Mouse (Mus musculus) Muller cell, postnatal 12 days (primary cell): ENCODE measurements at regions not wholly inside any gene's neighbourhood (a gene's known extent, or its start where the extent isn't known, plus 50 kb on each side); places are given as distances from the start of the nearest gene placed in this dataset.

Experiments used
- DNase-seq: peaks from one replicate; pipeline ENCODE4 v3.0.0-alpha.2; 2015; ENCODE audit errors: inconsistent ontology term

GRCm38 (mm10) chr11:56442381-56442780, 401.6 kb upstream of the Nmur2 start:
- peak; percentile 85 for DNase-seq

DNA sequence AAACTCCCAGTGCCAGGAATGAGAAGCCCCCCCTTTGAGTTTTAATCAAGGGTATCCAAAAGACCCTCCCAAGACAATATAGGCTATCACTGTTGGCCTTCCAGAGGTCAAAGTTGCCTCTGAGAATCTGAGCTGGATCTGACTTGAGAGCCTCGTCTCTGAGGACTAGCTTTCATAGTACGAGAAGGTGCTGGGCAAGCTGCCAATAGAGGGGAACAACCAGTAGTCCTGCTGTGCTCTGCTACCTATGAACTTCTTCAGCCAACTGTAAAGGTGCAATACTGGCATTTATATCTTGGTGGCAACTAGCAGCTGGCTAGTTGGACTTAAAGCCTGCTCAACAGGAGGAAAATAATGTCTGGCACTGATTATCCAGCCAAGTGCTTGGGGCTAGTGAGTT, 400.3 kb upstream of the Nmur2 start:
- no peak for DNase-seq

DNA sequence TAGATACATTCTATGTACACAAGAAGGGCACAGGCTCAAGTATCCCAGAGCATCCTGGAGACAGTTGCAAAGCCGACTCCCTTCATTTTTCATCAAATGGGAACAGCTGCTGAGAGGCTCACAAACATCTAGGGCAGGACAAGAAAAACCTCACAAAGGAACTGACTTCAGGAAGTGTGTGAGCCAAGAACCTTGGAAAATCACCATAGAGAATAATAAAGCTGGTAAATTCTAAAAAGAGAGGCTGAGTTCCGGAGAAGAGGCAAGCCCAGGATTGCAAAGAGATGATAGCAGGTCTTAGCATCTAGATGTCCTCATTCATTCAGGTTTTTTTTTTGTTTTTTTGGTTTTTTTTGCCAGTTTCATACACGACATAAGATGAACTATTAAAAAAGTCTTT, 390.3 kb upstream of the Nmur2 start:
- DNase-seq: no peak

- DNase-seq: peak; percentile 24
These were observed 344.0 kb upstream of the Nmur2 start for GRCm38 (mm10) chr11:56384761-56385160.

DNA sequence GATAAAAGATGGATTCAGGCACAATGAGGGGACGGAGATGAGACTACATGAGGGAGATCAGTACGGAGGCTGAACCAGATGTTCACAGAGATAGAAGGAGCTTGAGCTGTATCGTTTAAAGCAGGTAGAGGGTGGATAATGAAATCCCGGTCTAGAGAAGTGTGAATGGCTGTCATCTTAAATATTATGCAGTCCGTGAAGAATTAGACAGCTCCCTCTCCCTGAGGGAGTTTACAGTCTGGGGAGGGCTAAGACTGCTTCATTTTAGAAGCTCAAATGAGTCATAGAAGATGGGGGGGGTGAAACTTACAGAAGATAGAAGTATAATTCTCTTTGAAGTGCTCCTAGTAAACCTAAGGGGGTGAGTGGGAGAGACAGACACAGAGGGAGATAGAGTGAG, 336.7 kb upstream of the Nmur2 start:
- no peak for DNase-seq

DNA sequence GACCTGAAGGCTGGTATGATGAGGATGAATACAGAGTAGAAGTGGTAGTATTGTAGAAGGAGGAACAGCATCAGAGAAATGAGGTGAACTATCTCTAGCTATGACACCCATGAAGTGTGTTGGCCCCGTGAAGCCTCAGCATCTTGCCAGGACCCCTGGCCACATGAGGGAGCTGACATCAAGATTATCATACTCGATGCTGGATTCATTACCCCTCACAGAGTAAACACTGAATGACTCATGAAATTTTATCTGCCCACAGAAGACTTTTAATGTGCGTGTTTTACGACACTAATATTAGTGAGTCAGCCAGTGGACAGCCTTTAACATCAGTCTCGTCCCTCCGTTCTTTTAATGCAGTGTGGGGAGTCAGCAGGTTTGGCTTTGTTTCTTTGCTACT, 333.5 kb upstream of the Nmur2 start:
- peak; percentile 60 for DNase-seq

- peak; percentile 33 for DNase-seq
These were observed 332.8 kb upstream of the Nmur2 start for GRCm38 (mm10) chr11:56373624-56374023.

GRCm38 (mm10) chr11:56357690-56358089, 316.9 kb upstream of the Nmur2 start:
- no peak for DNase-seq

DNA sequence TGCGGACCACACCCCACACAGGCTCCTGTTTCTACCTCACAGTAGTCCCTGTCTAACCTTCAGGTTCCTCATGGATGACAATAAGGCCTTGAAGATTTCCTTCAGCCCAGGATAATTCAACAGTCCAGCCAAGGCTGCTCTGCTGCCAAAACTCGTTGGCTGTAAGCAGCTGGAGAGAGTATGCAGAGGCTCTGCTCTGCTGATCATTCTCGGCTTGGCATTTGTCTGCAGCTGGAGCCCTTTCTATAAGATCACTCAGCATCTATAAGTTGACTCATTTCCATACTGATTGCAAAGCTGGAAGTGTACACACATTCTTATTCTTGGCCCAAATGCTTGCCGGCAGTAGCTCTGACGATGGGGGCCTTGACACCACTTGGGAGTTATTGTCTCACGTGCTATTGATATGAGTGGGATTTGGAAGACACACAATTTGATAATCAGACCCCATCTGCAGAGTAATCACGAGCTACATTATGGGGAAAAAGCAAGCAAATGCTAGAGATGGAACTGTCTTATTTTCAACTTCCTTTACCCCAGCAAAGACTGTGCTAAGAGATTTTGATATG, 311.1 kb upstream of the Nmur2 start:
- no peak for DNase-seq

DNA sequence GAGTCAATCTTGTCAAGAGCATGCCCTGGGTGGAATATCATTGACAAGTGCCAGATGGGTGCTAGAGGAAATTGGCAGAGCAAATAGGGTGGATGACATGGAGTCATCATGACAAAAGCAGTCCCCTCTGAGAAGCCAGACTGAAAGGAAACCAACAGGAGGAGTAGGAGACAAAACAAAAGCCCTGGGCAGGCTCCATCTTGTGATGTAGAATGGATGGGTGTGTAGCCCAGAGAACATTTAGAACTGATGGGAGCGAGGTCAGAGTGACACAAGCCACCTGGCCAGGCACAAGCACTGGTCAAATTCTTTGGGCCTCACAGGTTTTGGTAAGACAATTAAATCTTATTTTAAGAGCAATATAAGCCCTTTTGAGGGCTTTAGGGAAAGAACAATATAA, 310.4 kb upstream of the Nmur2 start:
- DNase-seq: no peak

DNA sequence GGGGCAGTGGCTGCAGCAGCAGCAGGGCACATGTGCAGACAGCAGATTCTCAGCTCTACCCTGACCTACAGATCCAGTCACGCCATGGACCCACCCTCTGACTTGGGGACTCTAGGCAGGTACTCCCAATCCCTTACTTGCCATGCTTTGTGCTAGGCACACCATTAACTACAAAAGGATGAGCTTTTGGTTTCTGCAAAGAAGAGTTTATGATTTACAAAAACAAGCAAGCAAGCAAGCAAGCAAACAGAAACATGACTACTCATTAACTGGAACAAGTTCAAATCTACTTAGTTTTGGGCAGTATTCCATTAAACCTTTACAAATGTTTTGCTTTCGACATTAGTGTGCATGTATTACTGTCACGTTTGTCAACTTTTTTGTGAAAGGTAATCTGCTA, 309.0 kb upstream of the Nmur2 start:
- no peak for DNase-seq

DNA sequence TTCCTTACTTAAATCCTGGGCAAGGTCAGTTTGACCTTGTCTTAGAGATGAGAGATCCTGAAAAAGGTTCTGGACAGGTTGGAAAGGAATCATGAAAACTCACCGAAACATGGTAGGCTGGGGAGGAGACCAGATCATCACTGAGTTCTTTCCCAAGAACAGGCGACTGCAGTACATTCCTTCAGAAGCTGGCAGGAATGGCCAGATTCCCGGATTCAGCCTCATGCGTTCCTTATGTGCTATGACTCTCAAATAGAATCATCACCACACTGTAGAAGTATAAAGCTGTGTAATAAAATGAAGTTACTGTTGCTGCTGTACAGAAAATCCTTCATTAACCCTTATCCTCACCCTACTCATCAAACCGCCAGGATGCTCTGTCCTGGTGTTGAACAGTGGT, 307.6 kb upstream of the Nmur2 start:
- DNase-seq: no peak

GRCm38 (mm10) chr11:56343083-56343482, 302.3 kb upstream of the Nmur2 start:
- no peak for DNase-seq

DNA sequence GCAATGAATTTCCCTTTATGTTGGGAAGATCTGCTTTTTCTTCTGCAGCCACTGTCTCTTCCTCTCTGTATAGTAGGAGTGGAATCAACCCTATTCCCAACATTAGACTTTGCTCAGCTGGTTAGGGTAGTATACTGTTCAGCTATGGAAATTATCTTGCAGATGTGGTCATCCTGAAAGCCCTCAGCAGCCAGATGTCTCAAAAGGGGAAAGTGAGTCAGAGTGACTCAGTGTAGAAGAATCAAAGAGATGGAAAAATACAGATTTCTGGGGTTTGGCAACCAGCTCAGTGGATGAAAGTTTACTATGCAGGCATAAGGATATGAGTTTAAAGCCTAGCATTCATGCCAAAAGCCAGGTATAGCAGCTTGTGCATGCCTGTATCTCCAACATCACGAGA, 300.9 kb upstream of the Nmur2 start:
- DNase-seq: peak; percentile 48

DNA sequence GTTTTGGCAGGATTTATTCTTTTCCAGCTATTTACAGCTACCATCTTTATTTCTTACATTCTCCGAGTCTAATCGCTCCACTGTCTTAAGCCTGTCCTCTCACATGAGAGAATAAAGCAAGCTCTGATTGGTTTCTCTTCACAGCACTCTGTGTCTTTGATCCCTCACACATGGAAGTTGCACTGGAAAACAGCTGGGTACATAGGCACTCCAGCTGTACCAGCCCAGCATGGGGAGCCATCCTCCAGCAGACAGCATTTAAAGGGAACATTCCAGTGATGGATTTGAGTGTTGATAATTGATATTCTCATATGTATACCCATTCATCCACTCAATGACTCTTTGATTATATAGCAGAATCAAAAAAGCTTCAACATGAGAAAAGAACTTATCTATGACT, 300.2 kb upstream of the Nmur2 start:
- no peak for DNase-seq

DNA sequence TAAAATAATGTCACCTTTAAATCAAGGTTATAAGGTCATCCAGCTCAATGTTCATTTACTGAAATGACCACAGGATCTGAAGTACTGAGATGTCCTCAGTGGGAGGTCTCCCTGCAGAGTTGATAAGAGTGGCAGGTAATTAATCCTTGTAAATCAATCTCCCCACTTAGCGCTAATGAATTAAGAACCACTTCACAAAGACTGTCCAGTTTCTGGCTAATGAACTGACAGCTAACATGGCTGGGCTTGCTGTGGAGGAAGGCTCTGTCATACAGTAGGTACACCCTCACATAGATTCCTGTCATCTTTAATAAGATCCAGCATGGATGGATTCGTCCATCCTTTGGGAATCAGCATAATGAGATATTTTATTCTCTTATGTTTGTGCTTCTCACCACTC, 297.7 kb upstream of the Nmur2 start:
- no peak for DNase-seq

- no peak for DNase-seq
These were observed 295.1 kb upstream of the Nmur2 start for GRCm38 (mm10) chr11:56335937-56336336.

DNA sequence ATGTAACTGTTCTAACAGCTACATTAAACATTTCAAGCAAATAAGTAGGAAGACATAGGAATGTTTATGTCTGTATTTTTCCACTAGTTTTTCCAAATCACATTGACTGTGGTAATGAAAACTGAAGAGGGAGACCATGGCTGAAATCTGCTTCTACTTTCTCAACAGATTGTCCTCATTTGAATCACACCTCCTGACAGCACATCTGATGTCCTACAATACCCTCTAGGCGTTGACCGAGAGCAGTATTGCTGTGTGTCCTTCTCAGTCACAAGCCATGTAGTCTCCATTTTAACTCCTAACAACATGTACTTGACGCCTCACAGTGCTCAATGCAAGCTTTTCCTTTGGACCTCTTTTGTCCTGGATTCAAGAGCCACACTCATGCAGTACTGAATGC, 279.5 kb upstream of the Nmur2 start:
- no peak for DNase-seq

GRCm38 (mm10) chr11:56315221-56315987, 274.6 kb upstream of the Nmur2 start:
- DNase-seq: no peak

GRCm38 (mm10) chr11:56309549-56309948, 268.7 kb upstream of the Nmur2 start:
- DNase-seq: no peak

DNA sequence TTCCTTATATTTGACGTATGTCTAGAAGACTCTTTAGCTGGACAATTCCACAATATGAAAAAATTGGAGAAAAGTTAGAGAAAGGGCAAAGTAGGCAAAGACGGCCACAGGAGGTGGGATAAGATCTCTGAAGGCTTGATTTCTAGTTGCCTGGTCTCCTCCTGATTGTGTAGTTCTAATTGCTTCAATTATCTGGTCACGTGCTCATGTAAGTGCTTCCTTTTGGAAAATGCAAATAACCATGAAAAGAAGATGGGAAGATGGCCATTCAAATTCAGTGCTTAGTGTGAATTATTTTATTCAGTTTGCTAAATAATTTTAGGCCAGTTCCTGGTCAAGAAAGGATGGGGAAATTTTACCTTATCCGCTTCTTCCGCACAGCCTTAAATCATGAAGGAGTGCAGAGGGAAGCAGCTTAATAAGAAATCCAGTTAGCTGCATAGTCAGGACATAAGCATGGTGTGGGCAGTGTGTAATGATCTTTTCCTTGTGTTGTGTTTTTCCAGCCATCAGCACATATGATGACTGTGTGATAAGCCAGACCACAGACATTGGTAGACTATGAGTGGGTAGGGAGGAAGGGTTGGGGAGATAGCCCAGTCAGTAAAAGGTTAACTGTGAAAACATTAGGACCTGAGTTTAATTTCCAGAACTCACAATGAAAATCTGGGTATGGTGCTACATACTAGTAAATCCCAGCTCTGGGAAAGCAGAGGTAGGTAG, 267.7 kb upstream of the Nmur2 start:
- no peak for DNase-seq

DNA sequence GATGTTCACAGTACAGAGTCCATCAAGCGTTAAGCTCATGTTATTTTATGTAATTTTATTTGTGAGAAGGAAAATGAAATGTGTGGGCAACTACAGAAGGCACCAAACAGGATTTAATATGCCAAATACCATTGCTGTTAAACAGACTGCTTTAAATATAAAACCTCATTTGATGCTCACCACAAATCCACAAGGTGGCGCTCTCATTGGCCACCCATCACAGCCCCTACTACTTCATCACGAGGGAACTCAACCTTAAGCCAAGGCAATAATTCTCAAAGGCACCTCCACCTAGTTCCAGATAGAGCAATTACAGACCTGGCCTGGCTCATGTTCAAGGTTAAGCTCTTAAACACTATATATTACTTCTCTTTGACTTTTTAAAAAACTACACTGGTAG, 266.2 kb upstream of the Nmur2 start:
- DNase-seq: no peak
